Mouse (Mus musculus) CD4-positive naive resting alpha-beta T cell, adult 76 days (primary cell): Measurements from ENCODE around the gene Rnd3. TPM values are rescaled to one million over a fixed set of nuclear protein-coding genes. Genes with fewer than 3 reads are reported as not detected.

Experiments
- total RNA-seq: library from RNA; stranded (reverse); gene quantifications from one replicate; pipeline ENCODE4 v1.2.4, GENCODE M21; 2023

Gene Rnd3
- 0.97 TPM for total RNA-seq

GRCm38 (mm10) chr2:51148975-51149374 lies at the start of gene Rnd3:
Gene Rnd3 (minus strand): TSS chr2:51149111.

